12 mouse cellular contexts compared by ENCODE assay signal in the genomic region with DNA sequence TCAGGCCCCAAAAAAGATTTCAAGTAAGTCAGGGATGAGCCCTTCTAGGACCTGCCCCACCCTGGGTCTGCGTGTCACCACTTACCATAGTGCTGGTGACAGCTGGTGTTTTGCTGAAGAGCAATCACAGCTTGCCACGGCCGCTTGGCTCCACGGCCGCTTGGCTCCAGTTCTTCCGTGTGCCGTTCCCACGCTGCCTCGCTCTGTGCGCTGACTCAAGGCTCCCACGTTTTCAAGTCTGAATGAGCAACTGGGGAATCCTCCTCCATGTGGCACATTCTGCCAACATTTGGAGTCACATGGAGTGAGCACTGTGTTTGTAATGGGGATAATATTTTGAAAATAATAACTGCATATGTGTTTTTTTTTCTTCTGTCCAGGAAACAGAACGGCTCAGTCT. TPM values are rescaled to one million over a fixed set of nuclear protein-coding genes. Genes with fewer than 3 reads are reported as not detected.
DNase-seq lines count a peak whose midpoint lies in the region; ATAC-seq and TF ChIP-seq lines count a peak whose summit lies in the region.
"Had no signal": no experiment of that assay in that cellular context is flagged by ENCODE, and none has a peak within 500 bp of the region (broad histone marks: within the 10 kb centered on the region; RNA-seq: fewer than 3 reads in every experiment).

No protein-coding gene starts in this region.

- H3K27ac ChIP-seq in lung, embryonic 14.5 days (ENCODE audit: low read depth), result no peak overlapping the region
- no peak overlapping the region for H3K27ac ChIP-seq in cortical plate, adult 2 months (ENCODE audit: insufficient read depth, low read length)
- H3K27ac ChIP-seq: limb, embryonic 15.5 days had no signal

- H3K4me3 ChIP-seq in lung, embryonic 14.5 days (ENCODE audit: low read depth, low read length), result no peak overlapping the region
- H3K4me3 ChIP-seq in lung, adult 2 months (replicated peaks; ENCODE audit: extremely low read depth, low read depth, low read length), result no peak overlapping the region
- H3K4me3 ChIP-seq in cortical plate, adult 2 months (ENCODE audit: insufficient read depth, low read length), result no peak overlapping the region
- H3K4me3 ChIP-seq: limb, embryonic 15.5 days had no signal

- no peak overlapping the region for H3K4me2 ChIP-seq in lung, embryonic 14.5 days
- H3K4me2 ChIP-seq: limb, embryonic 15.5 days had no signal

- no peaks in the 10 kb centered on the region for H3K9me3 ChIP-seq in lung, embryonic 14.5 days (ENCODE audit: low read depth, low read length)
- H3K9me3 ChIP-seq: limb, embryonic 15.5 days had no signal

- no peaks in the 10 kb centered on the region for H3K36me3 ChIP-seq in lung, embryonic 14.5 days (ENCODE audit: insufficient read depth)
- H3K36me3 ChIP-seq: G1E; limb, embryonic 15.5 days had no signal

- H3K27me3 ChIP-seq in lung, embryonic 14.5 days (ENCODE audit: insufficient read depth, low read length), result no peaks in the 10 kb centered on the region
- H3K27me3 ChIP-seq: limb, embryonic 15.5 days had no signal

- peak; percentile 13 for DNase-seq in lung, embryonic 14.5 days
- no peak for DNase-seq in lung, adult 2 months
- DNase-seq in layer of hippocampus, postnatal 10 days (ENCODE audit: low spot score in 2 of 2), result peak; percentile 41 to 54
- DNase-seq in right cerebral cortex, postnatal 14 days, result peak; percentile 63
- no peak for DNase-seq in adrenal gland, adult 8-10 months
- no peak for DNase-seq in adrenal gland, adult (ENCODE audit: inconsistent age in 2 of 2, low spot score in 1 of 2)
- no peak for DNase-seq in gastrocnemius, adult 18-20 months (ENCODE audit: low spot score)
- DNase-seq: thymus, adult 2 months had no signal

- H3K9ac ChIP-seq in lung, embryonic 14.5 days, result no peak overlapping the region
- H3K9ac ChIP-seq: limb, embryonic 15.5 days had no signal

- WGBS in lung, embryonic 14.5 days, result 54% methylated on average over 12 of the region's 12 CpGs
- WGBS in lung, adult 2 months, result 61% methylated on average over 12 of the region's 12 CpGs

- TF ChIP-seq POLR2A in lung, adult 2 months (IDR thresholded peaks at IDR 0.05; ENCODE audit: borderline replicate concordance, extremely low read depth, low read depth, low read length), result no peak
- TF ChIP-seq POLR2A in cortical plate, adult 2 months (IDR thresholded peaks at IDR 0.05; ENCODE audit: extremely low read depth, insufficient read depth, low read length), result 0 out of 2 replicates have a peak, but pooled peaks have one; percentile 26

- no peak for TF ChIP-seq CTCF in lung, embryonic 14.5 days (IDR thresholded peaks at IDR 0.05; ENCODE audit: low read depth)
- TF ChIP-seq CTCF in lung, adult 2 months (IDR thresholded peaks at IDR 0.05; ENCODE audit: insufficient read depth, low read length), result no peak
- no peak for TF ChIP-seq CTCF in cortical plate, adult 2 months (IDR thresholded peaks at IDR 0.05; ENCODE audit: extremely low read depth, insufficient read depth, low read length)

- no peak for ATAC-seq in lung, embryonic 14.5 days (ENCODE audit: insufficient read depth)

- H3K4me1 ChIP-seq in lung, embryonic 14.5 days (ENCODE audit: insufficient read depth), result no peaks in the 10 kb centered on the region
- H3K4me1 ChIP-seq in lung, adult 2 months (ENCODE audit: control insufficient read depth, insufficient read depth, low read length), result peaks cover 3% of the 10 kb centered on the region; the same call in 1 of the 2 replicates
- H3K4me1 ChIP-seq in cortical plate, adult 2 months (ENCODE audit: control insufficient read depth, insufficient read depth, low read length), result peaks cover 5% of the 10 kb centered on the region; the same call in 1 of the 2 replicates
- H3K4me1 ChIP-seq: limb, embryonic 15.5 days had no signal

RNA-seq across cellular contexts. Expression of gene Prima1, which starts 52.2 kb away (rescaled TPM):
- polyA plus RNA-seq in lung, embryonic 14.5 days (2014; fragmentation: Nextera tagmentation; extraction: Ambion mirVana), result 0.28 TPM in 1 of 2 replicates, not detected in the other
- polyA plus RNA-seq in lung, adult 2 months (2012; rRNA removed), result 0.70 and 1.0 TPM in 2 replicates
- polyA plus RNA-seq in cortical plate, adult 2 months (2012; rRNA removed), result 4.9 and 8.2 TPM in 2 replicates
- 1 to 10 TPM; 1.0 to 1.9 TPM for total RNA-seq in layer of hippocampus, postnatal 10 days (2021)
- total RNA-seq in adrenal gland, adult 8-10 months (2022), result 1 to 10 TPM; 1.9 to 3.9 (median 2.5) TPM
- 10 to 100 TPM in 1 of 2 experiments, 1 to 10 TPM in 1; 9.9 to 29.8 TPM for total RNA-seq in gastrocnemius, adult 18-20 months (2021)
- total RNA-seq: G1E; megakaryocyte-erythroid progenitor cell, adult 5-6 weeks had no signal
- polyA plus RNA-seq: G1E; thymus, adult 2 months had no signal

Comparison
In these comparisons a context has a peak if more than half of its experiments do, and no peak if none do; other contexts are left out.
1. DNase-seq: peak in lung, embryonic 14.5 days (single experiment), layer of hippocampus, postnatal 10 days (2 of 2) and right cerebral cortex, postnatal 14 days (single experiment); none in lung, adult 2 months (single experiment), adrenal gland, adult 8-10 months (single experiment), adrenal gland, adult (0 of 2) and gastrocnemius, adult 18-20 months (single experiment).